Mouse (Mus musculus) heart, embryonic 10.5 days (tissue): ENCODE results near the gene AC124502.3. TPM values are rescaled to one million over a fixed set of nuclear protein-coding genes. Genes with fewer than 3 reads are reported as not detected.

Experiments
- DNase-seq: peaks from one replicate; pipeline ENCODE4 v3.0.0-alpha.2; 2017; ENCODE audit warnings: low spot score
- H3K27ac ChIP-seq: fragments of 300-500 bp; sonication (generic); 2 replicates; pipeline ENCODE4 v1.5.1; 2016; ENCODE audit warnings: mild to moderate bottlenecking
- H3K27me3 ChIP-seq: fragments of 300-500 bp; sonication (generic); 2 replicates; pipeline ENCODE4 v1.6.1; 2016; ENCODE audit warnings: mild to moderate bottlenecking; ENCODE audit not compliant: poor library complexity, insufficient read depth, severe bottlenecking
- H3K36me3 ChIP-seq: fragments of 300-500 bp; sonication (generic); 2 replicates; pipeline ENCODE4 v1.6.1; 2016; ENCODE audit warnings: mild to moderate bottlenecking, moderate library complexity
- H3K4me1 ChIP-seq: fragments of 300-500 bp; sonication (generic); 2 replicates; pipeline ENCODE4 v1.6.1; 2016; ENCODE audit warnings: mild to moderate bottlenecking
- H3K4me3 ChIP-seq: fragments of 300-500 bp; sonication (generic); 2 replicates; pipeline ENCODE4 v1.5.1; 2016; ENCODE audit warnings: mild to moderate bottlenecking, moderate library complexity
- H3K9me3 ChIP-seq: fragments of 300-500 bp; sonication (generic); 2 replicates; pipeline ENCODE4 v1.6.1; 2016; ENCODE audit warnings: mild to moderate bottlenecking, moderate library complexity
- WGBS: fragments of 180-500 bp; shearing (Covaris S2); methylation state at CpG from one replicate; pipeline ENCODE4 v1.1.7; 2016; 5-methylcytosine and 5-hydroxymethylcytosine counted together
- polyA plus RNA-seq: library from polyadenylated mRNA; unstranded; fragments of >200 nt; fragmentation: Nextera tagmentation; extraction: Ambion mirVana; gene quantifications from 2 replicates; pipeline ENCODE4 v1.2.1, GENCODE M21; 2016

AC124502.3 gene
- polyA plus RNA-seq, 1 experiment from 2014 or later = 2.5 TPM

DNA sequence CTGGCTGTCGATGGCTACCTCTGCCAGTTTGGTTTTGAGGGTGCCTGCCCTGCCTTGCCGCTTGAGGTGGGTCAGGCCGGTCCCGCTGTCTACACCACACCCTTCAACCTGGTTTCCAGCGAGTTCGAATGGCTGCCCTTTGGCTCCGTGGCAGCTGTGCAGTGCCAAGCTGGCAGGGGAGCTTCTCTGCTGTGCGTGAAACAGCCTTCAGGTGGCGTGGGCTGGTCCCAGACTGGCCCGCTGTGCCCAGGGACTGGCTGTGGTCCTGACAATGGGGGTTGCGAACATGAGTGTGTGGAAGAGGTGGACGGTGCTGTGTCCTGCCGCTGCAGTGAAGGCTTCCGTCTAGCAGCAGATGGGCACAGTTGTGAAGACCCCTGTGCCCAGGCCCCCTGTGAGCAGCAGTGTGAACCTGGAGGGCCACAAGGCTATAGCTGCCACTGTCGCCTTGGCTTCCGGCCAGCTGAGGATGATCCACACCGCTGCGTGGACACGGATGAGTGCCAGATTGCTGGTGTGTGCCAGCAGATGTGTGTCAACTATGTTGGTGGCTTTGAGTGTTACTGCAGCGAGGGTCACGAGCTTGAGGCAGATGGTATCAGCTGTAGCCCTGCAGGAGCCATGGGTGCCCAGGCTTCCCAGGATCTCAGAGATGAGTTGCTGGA, 30.0 kb downstream of the AC124502.3 start:
- no peaks in the 10 kb centered on the region for H3K9me3 ChIP-seq
- WGBS = 40% methylated on average over 21 of the region's 21 CpGs
- DNase-seq = no peak
- peak overlapping the region; percentile 72 for H3K4me3 ChIP-seq
- no peaks in the 10 kb centered on the region for H3K36me3 ChIP-seq
- peaks cover 61% of the 10 kb centered on the region for H3K4me1 ChIP-seq
- H3K27me3 ChIP-seq = peaks cover 47% of the 10 kb centered on the region
- H3K27ac ChIP-seq = peak overlapping the region; percentile 92

- WGBS = 68% methylated on average over 5 of the region's 5 CpGs
- H3K9me3 ChIP-seq = no peaks in the 10 kb centered on the region
- peaks cover 61% of the 10 kb centered on the region for H3K4me1 ChIP-seq
- peak overlapping the region; percentile 86 for H3K27ac ChIP-seq
- H3K36me3 ChIP-seq = no peaks in the 10 kb centered on the region
- peaks cover 51% of the 10 kb centered on the region for H3K27me3 ChIP-seq
- no peak for DNase-seq
- H3K4me3 ChIP-seq = peak overlapping the region; percentile 72
These were observed 30.8 kb downstream of the AC124502.3 start for GRCm38 (mm10) chr19:5069486-5069885.

- WGBS = 73% methylated on average over 7 of the region's 7 CpGs
- Histone ChIP-seq H3K27me3 (peaks cover 51% of the 10 kb centered on the region), H3K4me3 (peak overlapping the region; percentile 72), H3K9me3 (no peaks in the 10 kb centered on the region), H3K27ac (peak overlapping the region; percentile 86), H3K4me1 (peaks cover 61% of the 10 kb centered on the region), H3K36me3 (no peaks in the 10 kb centered on the region)
- DNase-seq = no peak
These were observed 31.3 kb downstream of the AC124502.3 start for GRCm38 (mm10) chr19:5069978-5070377.

GRCm38 (mm10) chr19:5071077-5071476, 32.4 kb downstream of the AC124502.3 start:
- 7% methylated on average over 11 of the region's 11 CpGs for whole genome bisulfite sequencing
- peaks cover 51% of the 10 kb centered on the region for H3K27me3 ChIP-seq
- H3K4me1 ChIP-seq = peaks cover 61% of the 10 kb centered on the region

GRCm38 (mm10) chr19:5071545-5072369, 33.1 kb downstream of the AC124502.3 start:
- 2% methylated on average over 40 of the region's 40 CpGs for WGBS
- DNase-seq = peak; percentile 94
- Histone ChIP-seq H3K27me3 (peaks cover 51% of the 10 kb centered on the region), H3K9me3 (no peaks in the 10 kb centered on the region), H3K4me3 (peak overlapping the region; percentile 72), H3K27ac (peak overlapping the region; percentile 86), H3K4me1 (peaks cover 59% of the 10 kb centered on the region), H3K36me3 (no peaks in the 10 kb centered on the region)

More at GRCm38 (mm10) chr19:5071077-5071476, 32.4 kb downstream of the AC124502.3 start:
- Histone ChIP-seq H3K9me3 (no peaks in the 10 kb centered on the region), H3K4me3 (peak overlapping the region; percentile 72), H3K27ac (peak overlapping the region; percentile 86), H3K36me3 (no peaks in the 10 kb centered on the region)
- DNase-seq = no peak

DNA sequence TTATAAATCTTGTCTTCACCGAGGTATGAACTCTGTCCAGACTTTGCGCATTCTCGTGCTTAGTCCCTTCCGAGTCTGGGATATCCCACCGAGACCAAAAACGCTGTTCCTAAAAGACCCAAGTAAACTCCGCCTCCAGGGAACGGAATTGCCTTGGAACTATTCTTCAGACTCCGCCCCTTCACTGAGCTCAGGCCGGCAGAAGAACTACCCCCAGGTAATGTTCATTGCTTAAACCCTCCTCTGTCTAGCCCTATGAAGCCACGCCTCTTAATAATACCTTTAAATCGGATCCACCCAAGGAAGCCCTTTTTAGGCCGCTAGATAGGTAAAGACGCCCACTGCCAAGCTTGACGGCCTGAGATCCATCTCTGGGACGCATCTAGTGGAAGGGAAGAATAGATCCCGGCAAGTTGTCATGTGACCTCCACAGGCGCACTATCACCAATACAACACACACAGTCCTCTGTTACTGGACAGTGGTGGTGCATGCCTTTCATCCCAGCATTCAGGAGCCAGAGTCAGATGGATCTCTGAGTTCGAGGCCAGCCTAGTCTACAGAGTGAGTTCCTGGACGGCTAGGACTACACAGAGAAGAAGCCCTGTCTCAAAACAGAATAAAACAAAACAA, 33.8 kb downstream of the AC124502.3 start:
- Histone ChIP-seq H3K4me1 (peaks cover 51% of the 10 kb centered on the region), H3K9me3 (no peaks in the 10 kb centered on the region), H3K36me3 (no peaks in the 10 kb centered on the region), H3K4me3 (peak overlapping the region; percentile 72), H3K27me3 (peaks cover 46% of the 10 kb centered on the region), H3K27ac (peak overlapping the region; percentile 86)
- WGBS = 4% methylated on average over 20 of the region's 20 CpGs
- DNase-seq = no peak

GRCm38 (mm10) chr19:5073028-5073427, 34.3 kb downstream of the AC124502.3 start:
- no peaks in the 10 kb centered on the region for H3K36me3 ChIP-seq
- H3K27me3 ChIP-seq = peaks cover 43% of the 10 kb centered on the region
- H3K4me1 ChIP-seq = peaks cover 46% of the 10 kb centered on the region
- WGBS = 2% methylated on average over 15 of the region's 15 CpGs
- peak overlapping the region; percentile 72 for H3K4me3 ChIP-seq
- DNase-seq = no peak
- no peaks in the 10 kb centered on the region for H3K9me3 ChIP-seq
- H3K27ac ChIP-seq = 0 out of 2 replicates have a peak overlapping the region, but pooled peaks have one; percentile 86

GRCm38 (mm10) chr19:5073518-5073917, 34.8 kb downstream of the AC124502.3 start:
- DNase-seq = no peak
- H3K4me1 ChIP-seq = peaks cover 41% of the 10 kb centered on the region
- no peak overlapping the region for H3K4me3 ChIP-seq
- no peak overlapping the region for H3K27ac ChIP-seq
- H3K36me3 ChIP-seq = no peaks in the 10 kb centered on the region
- peaks cover 41% of the 10 kb centered on the region for H3K27me3 ChIP-seq
- no peaks in the 10 kb centered on the region for H3K9me3 ChIP-seq
- 36% methylated on average over 5 of the region's 5 CpGs for WGBS

GRCm38 (mm10) chr19:5079279-5079678, 40.6 kb downstream of the AC124502.3 start:
- Histone ChIP-seq H3K27me3 (peaks cover 49% of the 10 kb centered on the region), H3K4me1 (no peaks in the 10 kb centered on the region), H3K9me3 (no peaks in the 10 kb centered on the region), H3K36me3 (no peaks in the 10 kb centered on the region), H3K27ac (no peak overlapping the region), H3K4me3 (no peak overlapping the region)
- no peak for DNase-seq
- 92% methylated on average over 1 of the region's 1 CpGs for WGBS

DNA sequence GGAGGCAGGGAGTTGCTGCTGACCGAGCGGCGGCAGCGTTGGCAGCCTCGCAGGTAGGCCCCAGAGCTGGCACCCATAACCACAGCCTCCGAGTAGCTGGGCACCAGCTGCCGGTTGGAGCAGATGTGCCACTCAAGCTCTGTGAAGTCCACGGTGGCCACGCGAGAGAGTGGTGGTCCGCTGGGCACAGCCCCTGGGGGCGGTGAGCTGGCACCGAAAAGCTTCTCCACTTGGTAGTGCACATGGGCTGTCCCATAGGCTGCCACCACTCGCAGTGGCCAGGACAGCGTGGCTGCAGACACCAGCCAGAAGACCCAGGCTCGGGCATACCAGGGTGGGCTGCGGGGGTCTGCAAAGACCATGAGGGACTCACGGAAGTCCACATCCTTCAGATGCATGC, 43.3 kb downstream of the AC124502.3 start:
- no peak overlapping the region for H3K4me3 ChIP-seq
- no peaks in the 10 kb centered on the region for H3K36me3 ChIP-seq
- 62% methylated on average over 18 of the region's 18 CpGs for WGBS
- no peaks in the 10 kb centered on the region for H3K9me3 ChIP-seq
- H3K27me3 ChIP-seq = peaks cover 72% of the 10 kb centered on the region
- no peak for DNase-seq
- no peak overlapping the region for H3K27ac ChIP-seq
- peaks cover 12% of the 10 kb centered on the region for H3K4me1 ChIP-seq

DNA sequence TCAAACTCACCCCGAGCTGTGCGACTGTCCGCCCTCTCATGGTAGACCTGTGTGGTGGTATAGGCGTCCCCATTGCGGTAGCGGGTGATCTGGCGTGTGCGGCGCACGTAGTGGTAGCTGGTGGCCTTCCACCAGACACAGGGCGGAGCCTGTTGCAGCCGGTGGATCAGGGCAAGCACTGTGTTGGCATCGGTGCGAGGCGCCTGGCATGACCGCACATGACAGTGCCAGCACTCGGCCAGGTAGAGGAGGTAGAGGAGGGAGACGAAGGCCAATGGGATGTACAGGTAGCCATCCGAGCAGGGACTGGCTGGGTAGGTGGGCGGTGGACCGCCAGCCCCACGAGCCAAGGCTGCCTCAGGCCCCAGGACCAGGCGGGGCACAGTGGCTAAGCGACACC, 43.9 kb downstream of the AC124502.3 start:
- H3K27me3 ChIP-seq = peaks cover 72% of the 10 kb centered on the region
- H3K9me3 ChIP-seq = no peaks in the 10 kb centered on the region
- 0 out of 2 replicates have a peak overlapping the region, but pooled peaks have one; percentile 23 for H3K27ac ChIP-seq
- 52% methylated on average over 24 of the region's 24 CpGs for WGBS
- DNase-seq = no peak
- H3K36me3 ChIP-seq = no peaks in the 10 kb centered on the region
- H3K4me1 ChIP-seq = peaks cover 18% of the 10 kb centered on the region
- no peak overlapping the region for H3K4me3 ChIP-seq

- 61% methylated on average over 3 of the region's 3 CpGs for WGBS
- DNase-seq = no peak
- 0 out of 2 replicates have a peak overlapping the region, but pooled peaks have one; percentile 48 for H3K27ac ChIP-seq
These were observed 45.5 kb downstream of the AC124502.3 start for GRCm38 (mm10) chr19:5083961-5084833.

More at GRCm38 (mm10) chr19:5083961-5084833, 45.5 kb downstream of the AC124502.3 start:
- Histone ChIP-seq H3K4me3 (peak overlapping the region; percentile 69), H3K36me3 (no peaks in the 10 kb centered on the region), H3K4me1 (peaks cover 27% of the 10 kb centered on the region), H3K27me3 (peaks cover 69% of the 10 kb centered on the region), H3K9me3 (no peaks in the 10 kb centered on the region)
